Mouse (Mus musculus): Measurements from ENCODE around the gene Rbm20. TPM values are rescaled to one million over a fixed set of nuclear protein-coding genes. Genes with fewer than 3 reads are reported as not detected.

Gene Rbm20
- polyA plus RNA-seq, 1 experiment from 2014 or later = 0.51 TPM

GRCm38 (mm10) chr19:53810024-53810423, 132.9 kb downstream of the Rbm20 start:
- no peak for ATAC-seq (ENCODE audit: low FRiP score)
- H3K9me3 ChIP-seq (replicated peaks) = no peaks in the 10 kb centered on the region
- 83% methylated on average over 7 of the region's 7 CpGs for WGBS
- H3K36me3 ChIP-seq = no peaks in the 10 kb centered on the region
- H3K27me3 ChIP-seq (replicated peaks) = no peaks in the 10 kb centered on the region
- peaks cover 5% of the 10 kb centered on the region for H3K4me1 ChIP-seq
- no peak overlapping the region for H3K27ac ChIP-seq (replicated peaks)
- H3K4me2 ChIP-seq = no peak overlapping the region
- no peak overlapping the region for H3K4me3 ChIP-seq (replicated peaks)
- H3K9ac ChIP-seq (replicated peaks) = no peak overlapping the region

- Histone ChIP-seq H3K36me3 (no peaks in the 10 kb centered on the region), H3K4me2 (no peak overlapping the region), H3K9ac (replicated peaks) (no peak overlapping the region), H3K27me3 (replicated peaks) (no peaks in the 10 kb centered on the region), H3K27ac (replicated peaks) (no peak overlapping the region), H3K4me1 (peaks cover 5% of the 10 kb centered on the region), H3K4me3 (replicated peaks) (no peak overlapping the region), H3K9me3 (replicated peaks) (no peaks in the 10 kb centered on the region)
- ATAC-seq (ENCODE audit: low FRiP score) = no peak
- WGBS = 91% methylated on average over 3 of the region's 3 CpGs
Measured at GRCm38 (mm10) chr19:53810584-53810983, 133.5 kb downstream of the Rbm20 start.

GRCm38 (mm10) chr19:53813576-53813975, 136.5 kb downstream of the Rbm20 start:
- Histone ChIP-seq H3K4me3 (replicated peaks) (no peak overlapping the region), H3K4me1 (no peaks in the 10 kb centered on the region; the same call in 1 of the 2 replicates), H3K27me3 (replicated peaks) (no peaks in the 10 kb centered on the region), H3K4me2 (no peak overlapping the region), H3K27ac (replicated peaks) (no peak overlapping the region), H3K9me3 (replicated peaks) (no peaks in the 10 kb centered on the region), H3K36me3 (no peaks in the 10 kb centered on the region), H3K9ac (replicated peaks) (no peak overlapping the region)
- WGBS = 98% methylated on average over 5 of the region's 5 CpGs
- no peak for ATAC-seq (ENCODE audit: low FRiP score)

GRCm38 (mm10) chr19:53815714-53816113, 138.6 kb downstream of the Rbm20 start:
- no peaks in the 10 kb centered on the region for H3K36me3 ChIP-seq
- no peaks in the 10 kb centered on the region for H3K27me3 ChIP-seq (replicated peaks)
- ATAC-seq (ENCODE audit: low FRiP score) = no peak
- H3K9me3 ChIP-seq (replicated peaks) = no peaks in the 10 kb centered on the region
- no peaks in the 10 kb centered on the region for H3K4me1 ChIP-seq
- no peak overlapping the region for H3K4me2 ChIP-seq
- H3K27ac ChIP-seq (replicated peaks) = no peak overlapping the region
- 93% methylated on average over 4 of the region's 4 CpGs for WGBS
- H3K9ac ChIP-seq (replicated peaks) = no peak overlapping the region
- no peak overlapping the region for H3K4me3 ChIP-seq (replicated peaks)

DNA sequence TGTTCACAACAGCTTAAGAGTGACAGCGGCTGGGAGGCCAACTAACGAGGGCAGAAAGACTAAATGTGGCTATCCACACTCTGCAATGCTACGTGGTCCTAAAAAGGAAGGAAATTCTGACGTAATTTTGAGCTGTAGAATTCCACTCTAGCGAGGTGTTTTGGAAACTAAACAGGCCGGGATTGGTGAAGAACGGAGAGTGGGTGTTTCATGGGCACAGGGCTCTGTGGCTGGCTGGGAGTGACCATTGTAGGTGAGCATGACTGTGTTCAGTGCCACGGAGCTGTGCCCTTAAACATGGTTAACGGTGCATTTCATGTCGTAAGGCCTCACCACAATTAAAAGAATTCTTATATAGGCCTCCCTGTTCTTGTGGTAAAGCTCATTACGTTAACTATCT, 139.1 kb downstream of the Rbm20 start:
- ATAC-seq (ENCODE audit: low FRiP score) = no peak
- Histone ChIP-seq H3K9ac (replicated peaks) (no peak overlapping the region), H3K27me3 (replicated peaks) (no peaks in the 10 kb centered on the region), H3K9me3 (replicated peaks) (no peaks in the 10 kb centered on the region), H3K4me3 (replicated peaks) (no peak overlapping the region), H3K4me2 (no peak overlapping the region), H3K36me3 (no peaks in the 10 kb centered on the region), H3K27ac (replicated peaks) (no peak overlapping the region), H3K4me1 (peaks cover 2% of the 10 kb centered on the region; the same call in 1 of the 2 replicates)
- 80% methylated on average over 11 of the region's 11 CpGs for WGBS

GRCm38 (mm10) chr19:53819299-53819698, 142.2 kb downstream of the Rbm20 start:
- H3K4me3 ChIP-seq (replicated peaks) = no peak overlapping the region
- no peak for ATAC-seq (ENCODE audit: low FRiP score)
- no peak overlapping the region for H3K9ac ChIP-seq (replicated peaks)
- no peaks in the 10 kb centered on the region for H3K27me3 ChIP-seq (replicated peaks)
- no peak overlapping the region for H3K4me2 ChIP-seq
- peaks cover 11% of the 10 kb centered on the region for H3K4me1 ChIP-seq
- no peaks in the 10 kb centered on the region for H3K9me3 ChIP-seq (replicated peaks)
- 78% methylated on average over 6 of the region's 6 CpGs for WGBS
- H3K36me3 ChIP-seq = no peaks in the 10 kb centered on the region
- H3K27ac ChIP-seq (replicated peaks) = no peak overlapping the region

- Histone ChIP-seq H3K9me3 (replicated peaks) (no peaks in the 10 kb centered on the region), H3K9ac (replicated peaks) (no peak overlapping the region), H3K4me1 (peaks cover 11% of the 10 kb centered on the region), H3K4me3 (replicated peaks) (no peak overlapping the region), H3K27me3 (replicated peaks) (no peaks in the 10 kb centered on the region), H3K27ac (replicated peaks) (0 out of 2 replicates have a peak overlapping the region, but pooled peaks have one; percentile 28), H3K36me3 (no peaks in the 10 kb centered on the region), H3K4me2 (no peak overlapping the region)
- no peak for ATAC-seq (ENCODE audit: low FRiP score)
- WGBS = 27% methylated on average over 13 of the region's 13 CpGs
Measured at GRCm38 (mm10) chr19:53821241-53822120, 144.4 kb downstream of the Rbm20 start.

- peaks cover 11% of the 10 kb centered on the region for H3K4me1 ChIP-seq
- H3K4me3 ChIP-seq (replicated peaks) = no peak overlapping the region
- no peaks in the 10 kb centered on the region for H3K9me3 ChIP-seq (replicated peaks)
- no peak overlapping the region for H3K9ac ChIP-seq (replicated peaks)
- no peak overlapping the region; the same call in 1 of the 2 replicates for H3K4me2 ChIP-seq
- 58% methylated on average over 6 of the region's 6 CpGs for WGBS
- H3K36me3 ChIP-seq = no peaks in the 10 kb centered on the region
- no peak for ATAC-seq (ENCODE audit: low FRiP score)
- H3K27ac ChIP-seq (replicated peaks) = no peak overlapping the region
- H3K27me3 ChIP-seq (replicated peaks) = no peaks in the 10 kb centered on the region
Measured at GRCm38 (mm10) chr19:53823847-53824246, 146.7 kb downstream of the Rbm20 start.

DNA sequence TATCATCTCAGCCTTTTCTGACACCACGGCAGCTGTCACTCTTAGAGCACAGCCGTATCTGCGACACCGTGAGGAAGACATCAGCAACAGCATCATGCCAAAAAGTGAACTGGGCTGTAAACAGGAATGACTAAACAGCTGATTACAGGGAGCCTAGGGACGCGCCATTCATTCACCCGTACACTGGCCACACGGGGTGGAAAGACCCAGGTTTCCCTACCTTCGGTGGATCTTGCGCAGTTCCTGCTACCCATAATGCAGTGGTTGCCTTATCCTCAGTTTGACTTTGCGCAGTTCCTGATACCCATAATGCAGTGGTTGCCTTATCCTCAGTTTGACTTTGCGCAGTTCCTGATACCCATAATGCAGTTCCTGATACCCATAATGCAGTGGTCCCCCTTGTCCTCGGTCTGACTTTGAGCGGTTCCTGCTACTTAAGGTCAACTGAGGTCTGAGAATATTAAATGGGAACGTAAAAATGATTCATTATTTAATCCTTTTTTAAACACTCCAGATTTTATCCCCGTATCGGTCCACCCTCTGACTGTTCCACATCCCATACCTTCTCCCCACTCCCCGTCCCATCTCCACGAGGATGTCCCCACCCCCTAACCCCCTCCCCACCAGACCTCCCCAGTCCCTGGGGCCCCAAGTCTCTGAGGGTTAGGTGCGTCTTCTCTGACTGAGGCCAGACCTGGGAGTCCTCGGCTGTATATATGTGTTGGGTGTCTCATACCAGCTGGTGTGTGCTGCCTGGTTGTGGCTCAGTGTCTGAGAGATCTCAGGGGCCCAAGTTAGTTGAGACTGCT, 148.0 kb downstream of the Rbm20 start:
- Histone ChIP-seq H3K36me3 (no peaks in the 10 kb centered on the region), H3K27me3 (replicated peaks) (no peaks in the 10 kb centered on the region), H3K4me1 (peaks cover 11% of the 10 kb centered on the region), H3K27ac (replicated peaks) (no peak overlapping the region), H3K4me3 (replicated peaks) (peak overlapping the region; percentile 33), H3K9me3 (replicated peaks) (no peaks in the 10 kb centered on the region), H3K4me2 (peak overlapping the region; percentile 52), H3K9ac (replicated peaks) (0 out of 2 replicates have a peak overlapping the region, but pooled peaks have one; percentile 21)
- peak; percentile 79 for ATAC-seq (ENCODE audit: low FRiP score)
- WGBS = 60% methylated on average over 21 of the region's 21 CpGs

GRCm38 (mm10) chr19:53829990-53830389, 152.9 kb downstream of the Rbm20 start:
- Histone ChIP-seq H3K27ac (replicated peaks) (no peak overlapping the region; the same call in 1 of the 2 replicates), H3K9ac (replicated peaks) (no peak overlapping the region), H3K4me3 (replicated peaks) (no peak overlapping the region), H3K27me3 (replicated peaks) (no peaks in the 10 kb centered on the region), H3K4me1 (peaks cover 21% of the 10 kb centered on the region), H3K36me3 (no peaks in the 10 kb centered on the region), H3K4me2 (no peak overlapping the region), H3K9me3 (replicated peaks) (no peaks in the 10 kb centered on the region)
- ATAC-seq (ENCODE audit: low FRiP score) = no peak
- WGBS = 50% methylated on average over 6 of the region's 6 CpGs

DNA sequence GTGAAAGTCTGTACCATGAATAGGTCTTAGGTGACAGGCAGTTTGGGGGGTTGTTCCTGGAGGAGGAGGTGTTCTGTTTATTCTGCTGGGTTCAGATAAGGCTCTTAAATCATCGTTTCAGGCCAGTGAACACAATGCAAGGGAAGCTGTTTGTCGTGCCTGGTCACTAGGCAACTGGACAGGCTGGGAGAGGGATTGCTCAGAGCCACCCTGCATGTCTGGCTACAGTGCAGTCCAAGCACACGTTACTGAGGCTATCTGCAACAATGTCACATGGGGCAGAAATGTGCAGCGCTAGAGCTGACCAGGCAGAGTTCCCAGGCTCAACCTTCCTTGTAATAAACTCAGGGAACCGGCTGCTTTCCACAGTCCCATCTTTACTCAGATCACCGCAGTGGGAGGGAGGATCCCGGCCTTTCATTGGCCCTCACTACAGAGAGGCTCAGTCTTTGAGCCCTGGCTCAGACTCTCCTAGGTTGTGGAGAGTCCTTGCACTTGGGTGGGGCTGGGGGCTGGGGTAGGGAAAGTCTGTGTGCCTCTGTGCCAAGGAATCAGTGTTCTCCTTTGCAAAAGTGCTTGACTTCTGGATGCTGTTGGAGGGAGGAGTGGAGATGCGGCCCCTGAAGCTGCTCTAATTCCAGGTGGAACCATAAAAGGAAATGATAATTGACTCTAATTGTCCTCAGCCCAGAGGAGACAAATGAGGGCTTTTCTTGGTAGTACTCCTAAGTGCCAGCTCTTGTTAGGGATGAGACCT, 153.5 kb downstream of the Rbm20 start:
- no peak overlapping the region for H3K9ac ChIP-seq (replicated peaks)
- ATAC-seq (ENCODE audit: low FRiP score) = peak; percentile 88
- no peaks in the 10 kb centered on the region for H3K27me3 ChIP-seq (replicated peaks)
- H3K4me3 ChIP-seq (replicated peaks) = no peak overlapping the region
- peak overlapping the region; percentile 58 for H3K27ac ChIP-seq (replicated peaks)
- peak overlapping the region; percentile 15 for H3K4me2 ChIP-seq
- no peaks in the 10 kb centered on the region for H3K9me3 ChIP-seq (replicated peaks)
- 3% methylated on average over 8 of the region's 8 CpGs for WGBS
- no peaks in the 10 kb centered on the region for H3K36me3 ChIP-seq
- H3K4me1 ChIP-seq = peaks cover 21% of the 10 kb centered on the region

Data from neural tube, embryonic 15.5 days (tissue).